Comparison of ENCODE assay signal across 11 mouse cellular contexts in the genomic region with DNA sequence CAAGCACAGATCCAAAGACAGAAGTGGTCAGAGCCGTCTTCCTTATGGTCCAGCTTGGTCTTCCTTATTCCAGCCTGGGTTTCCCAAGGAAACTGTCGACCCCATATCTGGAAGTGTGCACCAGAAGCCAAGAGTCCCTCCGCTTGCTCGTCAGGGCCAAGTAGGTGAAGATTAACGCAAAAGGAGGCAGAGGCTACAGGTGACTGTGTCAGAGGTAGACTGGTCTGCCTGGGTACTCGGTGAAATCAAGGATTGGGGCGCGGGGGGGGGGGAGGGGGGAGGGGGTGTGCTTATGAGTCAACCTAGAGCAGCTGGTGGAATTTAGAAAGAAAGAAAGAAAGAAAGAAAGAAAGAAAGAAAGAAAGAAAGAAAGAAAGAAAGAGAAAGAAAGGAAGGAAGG. TPM values are rescaled to one million over a fixed set of nuclear protein-coding genes. Genes with fewer than 3 reads are reported as not detected.
DNase-seq lines count a peak whose midpoint lies in the region; ATAC-seq and TF ChIP-seq lines count a peak whose summit lies in the region.
"Had no signal": no experiment of that assay in that cellular context is flagged by ENCODE, and none has a peak within 500 bp of the region (broad histone marks: within the 10 kb centered on the region; RNA-seq: fewer than 3 reads in every experiment).

No protein-coding gene starts in this region.

- no peak overlapping the region for H3K27ac ChIP-seq in hindbrain, embryonic 10.5 days
- H3K27ac ChIP-seq in hindbrain, embryonic 11.5 days (ENCODE audit: low read depth, low read length): no peak overlapping the region
- no peak overlapping the region for H3K27ac ChIP-seq in embryonic facial prominence, embryonic 13.5 days
- no peak overlapping the region for H3K27ac ChIP-seq in intestine, embryonic 15.5 days
- H3K27ac ChIP-seq in midbrain, embryonic 16.5 days (ENCODE audit: low read length): no peak overlapping the region
- no peak overlapping the region for H3K27ac ChIP-seq in left cerebral cortex, adult 2 months

- no peak overlapping the region for H3K4me2 ChIP-seq in hindbrain, embryonic 11.5 days (replicated peaks; ENCODE audit: low read depth, low read length)
- peak overlapping the region; percentile 52 for H3K4me2 ChIP-seq in embryonic facial prominence, embryonic 13.5 days
- peak overlapping the region; percentile 59 for H3K4me2 ChIP-seq in intestine, embryonic 15.5 days (replicated peaks)
- peak overlapping the region; percentile 39 for H3K4me2 ChIP-seq in midbrain, embryonic 16.5 days (ENCODE audit: low read length)

- H3K27me3 ChIP-seq in hindbrain, embryonic 10.5 days (ENCODE audit: insufficient read depth, poor library complexity, severe bottlenecking): peaks cover 70% of the 10 kb centered on the region
- H3K27me3 ChIP-seq in hindbrain, embryonic 11.5 days (ENCODE audit: control insufficient read depth, insufficient read depth, low read length): peaks cover 52% of the 10 kb centered on the region
- H3K27me3 ChIP-seq in embryonic facial prominence, embryonic 13.5 days: peaks cover 73% of the 10 kb centered on the region
- H3K27me3 ChIP-seq in intestine, embryonic 15.5 days (replicated peaks): peaks cover 48% of the 10 kb centered on the region
- peaks cover 42% of the 10 kb centered on the region for H3K27me3 ChIP-seq in midbrain, embryonic 16.5 days (ENCODE audit: control insufficient read depth, insufficient read depth, low read depth, low read length)

- DNase-seq in hindbrain, embryonic 10.5 days (ENCODE audit: low spot score): no peak
- DNase-seq in hindbrain, embryonic 11.5 days (ENCODE audit: low spot score): no peak
- DNase-seq in kidney, postnatal 14 days: no peak
- no peak for DNase-seq in left cerebral cortex, adult 2 months (ENCODE audit: extremely low spot score in 1 of 2, low spot score in 2 of 2)
- no peak for DNase-seq in adrenal gland, postnatal 36 days
- DNase-seq: kidney, adult 9 months had no signal

- intact Hi-C loops in left cerebral cortex, adult 2 months (cut with DNase I): no loop called here

- WGBS in hindbrain, embryonic 10.5 days: 13% methylated on average over 7 of the region's 8 CpGs
- WGBS in hindbrain, embryonic 11.5 days: 7% methylated on average over 7 of the region's 8 CpGs
- 6% methylated on average over 8 of the region's 8 CpGs for WGBS in embryonic facial prominence, embryonic 13.5 days
- WGBS in intestine, embryonic 15.5 days: 8% methylated on average over 6 of the region's 8 CpGs
- 18% methylated on average over 5 of the region's 8 CpGs for WGBS in midbrain, embryonic 16.5 days

- TF ChIP-seq CTCF in left cerebral cortex, adult 2 months (IDR thresholded peaks at IDR 0.05): no peak

- H3K4me1 ChIP-seq in hindbrain, embryonic 10.5 days (replicated peaks): peaks cover 24% of the 10 kb centered on the region
- H3K4me1 ChIP-seq in hindbrain, embryonic 11.5 days (replicated peaks; ENCODE audit: control insufficient read depth, insufficient read depth, low read length): peaks cover 3% of the 10 kb centered on the region; the same call in 1 of the 2 replicates
- peaks cover 16% of the 10 kb centered on the region for H3K4me1 ChIP-seq in embryonic facial prominence, embryonic 13.5 days
- peaks cover 15% of the 10 kb centered on the region for H3K4me1 ChIP-seq in intestine, embryonic 15.5 days (replicated peaks)
- peaks cover 12% of the 10 kb centered on the region; the same call in 1 of the 2 replicates for H3K4me1 ChIP-seq in midbrain, embryonic 16.5 days (ENCODE audit: control insufficient read depth, insufficient read depth, low read length)

- H3K4me3 ChIP-seq in hindbrain, embryonic 10.5 days: peak overlapping the region; percentile 30; the same call in 1 of the 2 replicates
- H3K4me3 ChIP-seq in hindbrain, embryonic 11.5 days (ENCODE audit: low read depth, low read length): no peak overlapping the region
- peak overlapping the region; percentile 32 for H3K4me3 ChIP-seq in embryonic facial prominence, embryonic 13.5 days
- H3K4me3 ChIP-seq in intestine, embryonic 15.5 days (replicated peaks): peak overlapping the region; percentile 25
- H3K4me3 ChIP-seq in midbrain, embryonic 16.5 days (ENCODE audit: low read depth, low read length): no peak overlapping the region
- H3K4me3 ChIP-seq in left cerebral cortex, adult 2 months: no peak overlapping the region

- no peak overlapping the region for H3K9ac ChIP-seq in hindbrain, embryonic 11.5 days (ENCODE audit: low read depth, low read length)
- no peak overlapping the region for H3K9ac ChIP-seq in embryonic facial prominence, embryonic 13.5 days
- no peak overlapping the region for H3K9ac ChIP-seq in intestine, embryonic 15.5 days
- no peak overlapping the region for H3K9ac ChIP-seq in midbrain, embryonic 16.5 days (ENCODE audit: low read depth, low read length)

- H3K36me3 ChIP-seq in hindbrain, embryonic 10.5 days: no peaks in the 10 kb centered on the region
- H3K36me3 ChIP-seq in hindbrain, embryonic 11.5 days (ENCODE audit: control insufficient read depth, insufficient read depth, low read length): no peaks in the 10 kb centered on the region
- no peaks in the 10 kb centered on the region for H3K36me3 ChIP-seq in embryonic facial prominence, embryonic 13.5 days
- no peaks in the 10 kb centered on the region for H3K36me3 ChIP-seq in intestine, embryonic 15.5 days
- H3K36me3 ChIP-seq in midbrain, embryonic 16.5 days (ENCODE audit: control insufficient read depth, insufficient read depth, low read length): no peaks in the 10 kb centered on the region

- no peak for ATAC-seq in hindbrain, embryonic 11.5 days (ENCODE audit: low FRiP score)
- ATAC-seq in embryonic facial prominence, embryonic 13.5 days (ENCODE audit: insufficient number of reproducible peaks, insufficient read depth, low FRiP score, low TSS enrichment, low read depth): no peak
- ATAC-seq in intestine, embryonic 15.5 days: no peak
- no peak for ATAC-seq in midbrain, embryonic 16.5 days

- H3K9me3 ChIP-seq in hindbrain, embryonic 10.5 days: no peaks in the 10 kb centered on the region
- H3K9me3 ChIP-seq in hindbrain, embryonic 11.5 days (ENCODE audit: control insufficient read depth, low read length): no peaks in the 10 kb centered on the region
- no peaks in the 10 kb centered on the region for H3K9me3 ChIP-seq in embryonic facial prominence, embryonic 13.5 days
- no peaks in the 10 kb centered on the region for H3K9me3 ChIP-seq in intestine, embryonic 15.5 days
- no peaks in the 10 kb centered on the region for H3K9me3 ChIP-seq in midbrain, embryonic 16.5 days (replicated peaks; ENCODE audit: control insufficient read depth, low read length, poor library complexity, severe bottlenecking)

RNA-seq across cellular contexts. Expression of gene Elovl3, which starts 0.4 kb away (rescaled TPM):
- not detected in 2 replicates for polyA plus RNA-seq in hindbrain, embryonic 10.5 days (2016; fragmentation: Nextera tagmentation; extraction: Ambion mirVana)
- polyA plus RNA-seq in hindbrain, embryonic 11.5 days (2014; fragmentation: Nextera tagmentation; extraction: Ambion mirVana): not detected in 2 replicates
- polyA plus RNA-seq in embryonic facial prominence, embryonic 13.5 days (2015; fragmentation: Nextera tagmentation; extraction: Ambion mirVana): 0.25 and 0.28 TPM in 2 replicates
- not detected in 2 replicates for polyA plus RNA-seq in intestine, embryonic 15.5 days (2015; fragmentation: Nextera tagmentation; extraction: Ambion mirVana)
- 0.15 and 0.17 TPM in 2 replicates for polyA plus RNA-seq in midbrain, embryonic 16.5 days (2015; fragmentation: Nextera tagmentation; extraction: Ambion mirVana)
- total RNA-seq in left cerebral cortex, adult 2 months (2021): not detected
- 10 to 100 TPM in 1 of 2 experiments, 1 to 10 TPM in 1; 6.1 to 26.5 TPM for total RNA-seq in adrenal gland, postnatal 36 days (2021)
- total RNA-seq: megakaryocyte progenitor cell, adult 5-6 weeks had no signal

RNA-seq across cellular contexts. Expression of gene Pitx3, which starts 16.8 kb away (rescaled TPM):
- not detected in 2 replicates for polyA plus RNA-seq in hindbrain, embryonic 10.5 days (2016; fragmentation: Nextera tagmentation; extraction: Ambion mirVana)
- polyA plus RNA-seq in hindbrain, embryonic 11.5 days (2014; fragmentation: Nextera tagmentation; extraction: Ambion mirVana): 0.65 and 0.88 TPM in 2 replicates
- 2.4 and 2.5 TPM in 2 replicates for polyA plus RNA-seq in embryonic facial prominence, embryonic 13.5 days (2015; fragmentation: Nextera tagmentation; extraction: Ambion mirVana)
- not detected in 2 replicates for polyA plus RNA-seq in intestine, embryonic 15.5 days (2015; fragmentation: Nextera tagmentation; extraction: Ambion mirVana)
- 1.6 and 2.0 TPM in 2 replicates for polyA plus RNA-seq in midbrain, embryonic 16.5 days (2015; fragmentation: Nextera tagmentation; extraction: Ambion mirVana)
- total RNA-seq in left cerebral cortex, adult 2 months (2021): not detected
- under 1 TPM in 1 of 2 experiments, not detected in 1; 0.26 TPM for total RNA-seq in adrenal gland, postnatal 36 days (2021)
- total RNA-seq: adrenal gland, postnatal 25 days; megakaryocyte progenitor cell, adult 5-6 weeks had no signal

RNA-seq across cellular contexts. Expression of gene Gbf1, which starts 21.0 kb away (rescaled TPM):
- 47.5 and 57.4 TPM in 2 replicates for polyA plus RNA-seq in hindbrain, embryonic 10.5 days (2016; fragmentation: Nextera tagmentation; extraction: Ambion mirVana)
- 43.8 and 63.0 TPM in 2 replicates for polyA plus RNA-seq in hindbrain, embryonic 11.5 days (2014; fragmentation: Nextera tagmentation; extraction: Ambion mirVana)
- polyA plus RNA-seq in embryonic facial prominence, embryonic 13.5 days (2015; fragmentation: Nextera tagmentation; extraction: Ambion mirVana): 66.1 and 67.6 TPM in 2 replicates
- polyA plus RNA-seq in intestine, embryonic 15.5 days (2015; fragmentation: Nextera tagmentation; extraction: Ambion mirVana): 49.6 and 50.0 TPM in 2 replicates
- polyA plus RNA-seq in midbrain, embryonic 16.5 days (2015; fragmentation: Nextera tagmentation; extraction: Ambion mirVana): 62.8 and 66.9 TPM in 2 replicates
- total RNA-seq in left cerebral cortex, adult 2 months (2021): 10 to 100 TPM; 90.1 to 95.4 TPM
- total RNA-seq in adrenal gland, postnatal 36 days (2021): 10 to 100 TPM; 60.6 to 77.4 TPM

RNA-seq across cellular contexts. Expression of gene Nolc1, which starts 55.6 kb away (rescaled TPM):
- polyA plus RNA-seq in hindbrain, embryonic 10.5 days (2016; fragmentation: Nextera tagmentation; extraction: Ambion mirVana): 110 and 136 TPM in 2 replicates
- 102 and 103 TPM in 2 replicates for polyA plus RNA-seq in hindbrain, embryonic 11.5 days (2014; fragmentation: Nextera tagmentation; extraction: Ambion mirVana)
- 89.6 and 96.1 TPM in 2 replicates for polyA plus RNA-seq in embryonic facial prominence, embryonic 13.5 days (2015; fragmentation: Nextera tagmentation; extraction: Ambion mirVana)
- polyA plus RNA-seq in intestine, embryonic 15.5 days (2015; fragmentation: Nextera tagmentation; extraction: Ambion mirVana): 99.0 and 107 TPM in 2 replicates
- polyA plus RNA-seq in midbrain, embryonic 16.5 days (2015; fragmentation: Nextera tagmentation; extraction: Ambion mirVana): 64.4 and 65.7 TPM in 2 replicates
- 10 to 100 TPM; 45.0 to 51.0 TPM for total RNA-seq in left cerebral cortex, adult 2 months (2021)
- 10 to 100 TPM; 42.0 to 56.0 TPM for total RNA-seq in adrenal gland, postnatal 36 days (2021)

Comparison
In these comparisons a context has a peak if more than half of its experiments do, and no peak if none do; other contexts are left out.
1. H3K4me3 ChIP-seq: peak in hindbrain, embryonic 10.5 days (single experiment), embryonic facial prominence, embryonic 13.5 days (single experiment) and intestine, embryonic 15.5 days (single experiment); none in hindbrain, embryonic 11.5 days (single experiment), midbrain, embryonic 16.5 days (single experiment) and left cerebral cortex, adult 2 months (single experiment).